Comparison of ENCODE assay signal across 24 mouse cellular contexts in genomic region chr10:45510662-45511061, GRCm38 (mm10). TPM values are rescaled to one million over a fixed set of nuclear protein-coding genes. Genes with fewer than 3 reads are reported as not detected.
A peak's percentile ranks its signal among the peaks of the same experiment; 100 is the strongest.
DNase-seq lines count a peak whose midpoint lies in the region; ATAC-seq and TF ChIP-seq lines count a peak whose summit lies in the region.
"Had no signal": no experiment of that assay in that cellular context is flagged by ENCODE, and none has a peak within 500 bp of the region (broad histone marks: within the 10 kb centered on the region; RNA-seq: fewer than 3 reads in every experiment).

No protein-coding gene starts in this region.

- WGBS in forebrain, postnatal 0 days: 89% methylated on average over 3 of the region's 3 CpGs

- H3K27ac ChIP-seq in forebrain, postnatal 0 days (ENCODE audit: low read depth, low read length): no peak overlapping the region
- H3K27ac ChIP-seq: embryonic facial prominence, embryonic 10.5 days; embryonic facial prominence, embryonic 12.5 days; forebrain, embryonic 10.5 days; forebrain, embryonic 12.5 days had no signal

- DNase-seq in 416B (ENCODE audit: low read depth) (peak; percentile 70), NIH3T3 (ENCODE audit: low read depth) (peak; percentile 19)
- no peak for DNase-seq in T-cell, adult 2 months (ENCODE audit: low spot score)
- DNase-seq in forebrain, postnatal 0 days: no peak
- DNase-seq: adrenal gland, adult 8-10 months; adrenal gland, postnatal 14 days; adrenal gland, postnatal 36 days; cerebellum, adult 11-12 months; cerebellum, adult 2 months; cerebellum, adult 9-10 months; cerebellum, postnatal 10 days; cerebellum, postnatal 25 days had no signal

- H3K9ac ChIP-seq in forebrain, postnatal 0 days: no peak overlapping the region
- H3K9ac ChIP-seq: embryonic facial prominence, embryonic 12.5 days; forebrain, embryonic 12.5 days had no signal

- ATAC-seq in erythroblast, adult 5-6 weeks (replicated peaks; ENCODE audit: low FRiP score, poor library complexity, severe bottlenecking): no peak
- ATAC-seq in forebrain, postnatal 0 days: no peak
- ATAC-seq: activated CD4-positive, CD25-positive, alpha-beta regulatory T cell, adult 4 months; CD4-positive, CD25-positive, alpha-beta regulatory T cell, adult 4 months; forebrain, embryonic 14.5 days; forebrain, embryonic 16.5 days had no signal

- no peak overlapping the region for H3K4me2 ChIP-seq in forebrain, postnatal 0 days (ENCODE audit: low read depth)
- H3K4me2 ChIP-seq: embryonic facial prominence, embryonic 12.5 days; forebrain, embryonic 12.5 days had no signal

- TF ChIP-seq CTCF in forebrain, postnatal 0 days (IDR thresholded peaks at IDR 0.05; ENCODE audit: low read depth): no peak

- H3K4me3 ChIP-seq in forebrain, postnatal 0 days (ENCODE audit: low read depth, low read length): no peak overlapping the region
- H3K4me3 ChIP-seq: embryonic facial prominence, embryonic 10.5 days; embryonic facial prominence, embryonic 12.5 days; erythroblast, embryonic 14.5 days; forebrain, embryonic 10.5 days; forebrain, embryonic 12.5 days had no signal

- H3K4me1 ChIP-seq in forebrain, postnatal 0 days (ENCODE audit: insufficient read depth): no peaks in the 10 kb centered on the region
- H3K4me1 ChIP-seq: embryonic facial prominence, embryonic 10.5 days; embryonic facial prominence, embryonic 12.5 days; forebrain, embryonic 10.5 days; forebrain, embryonic 12.5 days had no signal

- H3K9me3 ChIP-seq in forebrain, postnatal 0 days (ENCODE audit: low read length): no peaks in the 10 kb centered on the region
- H3K9me3 ChIP-seq: embryonic facial prominence, embryonic 10.5 days; embryonic facial prominence, embryonic 12.5 days; forebrain, embryonic 10.5 days; forebrain, embryonic 12.5 days; G1E had no signal

- H3K36me3 ChIP-seq in forebrain, postnatal 0 days (ENCODE audit: insufficient read depth): no peaks in the 10 kb centered on the region
- H3K36me3 ChIP-seq: embryonic facial prominence, embryonic 10.5 days; embryonic facial prominence, embryonic 12.5 days; forebrain, embryonic 10.5 days; forebrain, embryonic 12.5 days; G1E had no signal

- peaks cover 8% of the 10 kb centered on the region; the same call in 1 of the 2 replicates for H3K27me3 ChIP-seq in forebrain, postnatal 0 days (ENCODE audit: insufficient read depth, low read length)
- H3K27me3 ChIP-seq: CH12.LX; embryonic facial prominence, embryonic 12.5 days; forebrain, embryonic 12.5 days had no signal

RNA-seq across cellular contexts. Expression of gene Lin28b, which starts 24.5 kb away (rescaled TPM):
- total RNA-seq in erythroblast, adult 5-6 weeks (2015; ENCODE audit: low replicate concordance): not detected in 2 replicates
- not detected in 2 replicates for total RNA-seq in erythroblast, adult 5-6 weeks (2017; ENCODE audit: low replicate concordance)
- 5.7 and 9.0 TPM in 2 replicates for total RNA-seq in forebrain, postnatal 0 days (2014; rRNA removed)
- polyA plus RNA-seq in forebrain, postnatal 0 days (2015; fragmentation: Nextera tagmentation; extraction: Ambion mirVana): 1.2 and 2.2 TPM in 2 replicates
- total RNA-seq: adrenal gland, postnatal 14 days had no signal
- polyA plus RNA-seq: CD4-positive, CD25-positive, alpha-beta regulatory T cell, adult 4 months had no signal

Comparison
In these comparisons a context has a peak if more than half of its experiments do, and no peak if none do; other contexts are left out.
1. DNase-seq: peak in 416B (single experiment) and NIH3T3 (single experiment); none in T-cell, adult 2 months (single experiment) and forebrain, postnatal 0 days (single experiment).